In genomic region chr1:195037985-195038384, GRCm38 (mm10) we compare ENCODE assay signal across 29 mouse cellular contexts. TPM values are rescaled to one million over a fixed set of nuclear protein-coding genes. Genes with fewer than 3 reads are reported as not detected.
DNase-seq lines count a peak whose midpoint lies in the region; ATAC-seq and TF ChIP-seq lines count a peak whose summit lies in the region.
"Had no signal": no experiment of that assay in that cellular context is flagged by ENCODE, and none has a peak within 500 bp of the region (broad histone marks: within the 10 kb centered on the region; RNA-seq: fewer than 3 reads in every experiment).

No protein-coding gene starts in this region.

- H3K9me3 ChIP-seq in intestine, embryonic 16.5 days (ENCODE audit: control insufficient read depth, low read length) = no peaks in the 10 kb centered on the region
- H3K9me3 ChIP-seq: embryonic facial prominence, embryonic 13.5 days; forebrain, embryonic 12.5 days; G1E; hindbrain, embryonic 10.5 days; limb, embryonic 13.5 days; liver, embryonic 13.5 days; megakaryocyte, embryonic 14.5 days; midbrain, embryonic 15.5 days; neural tube, embryonic 13.5 days had no signal

- no peak overlapping the region for H3K4me3 ChIP-seq in layer of hippocampus, adult 2 months
- H3K4me3 ChIP-seq in intestine, embryonic 16.5 days (ENCODE audit: low read length) = no peak overlapping the region
- H3K4me3 ChIP-seq in olfactory bulb, adult 2 months (ENCODE audit: insufficient read depth, low read depth, low read length) = no peak overlapping the region
- H3K4me3 ChIP-seq: embryonic facial prominence, embryonic 13.5 days; erythroblast, embryonic 14.5 days; forebrain, embryonic 12.5 days; hindbrain, embryonic 10.5 days; limb, embryonic 13.5 days; liver, embryonic 13.5 days; megakaryocyte, embryonic 14.5 days; midbrain, embryonic 15.5 days; myocyte; neural tube, embryonic 13.5 days had no signal

- DNase-seq in kidney, adult 11 months = peak; percentile 46
- DNase-seq in kidney, adult 18-20 months = no peak
- no peak for DNase-seq in layer of hippocampus, adult 2 months (ENCODE audit: low spot score in 2 of 2)
- DNase-seq in layer of hippocampus, postnatal 10 days (ENCODE audit: low spot score in 2 of 2) = no peak
- DNase-seq in gastrocnemius, postnatal 36 days = no peak
- DNase-seq: adrenal gland, adult 8-10 months; B cell, adult 2 months; cerebellum, adult 18-20 months; cerebellum, postnatal 36 days; embryo, embryonic 11 days; layer of hippocampus, postnatal 36 days; liver, embryonic 13.5 days; lung, embryonic 14.5 days; thymus, postnatal 14 days had no signal

- ATAC-seq in intestine, embryonic 16.5 days = peak; percentile 87
- ATAC-seq: midbrain, embryonic 15.5 days; Patski had no signal

- 71% methylated on average over 1 of the region's 1 CpGs for WGBS in intestine, embryonic 16.5 days
- 45% methylated on average over 1 of the region's 1 CpGs for WGBS in olfactory bulb, adult 2 months

- no peak overlapping the region for H3K9ac ChIP-seq in intestine, embryonic 16.5 days (ENCODE audit: low read depth, low read length)
- H3K9ac ChIP-seq: embryonic facial prominence, embryonic 13.5 days; forebrain, embryonic 12.5 days; limb, embryonic 13.5 days; liver, embryonic 13.5 days; lung, embryonic 14.5 days; midbrain, embryonic 15.5 days; neural tube, embryonic 13.5 days had no signal

- no peaks in the 10 kb centered on the region for H3K36me3 ChIP-seq in intestine, embryonic 16.5 days (ENCODE audit: control insufficient read depth, insufficient read depth, low read length)
- H3K36me3 ChIP-seq: embryonic facial prominence, embryonic 13.5 days; forebrain, embryonic 12.5 days; hindbrain, embryonic 10.5 days; limb, embryonic 13.5 days; liver, embryonic 13.5 days; neural tube, embryonic 13.5 days had no signal

- H3K4me1 ChIP-seq in intestine, embryonic 16.5 days (ENCODE audit: control insufficient read depth, insufficient read depth, low read length) = no peaks in the 10 kb centered on the region
- peaks cover 3% of the 10 kb centered on the region; the same call in 1 of the 2 replicates for H3K4me1 ChIP-seq in olfactory bulb, adult 2 months (ENCODE audit: control insufficient read depth, insufficient read depth, low read length)
- H3K4me1 ChIP-seq: embryonic facial prominence, embryonic 13.5 days; forebrain, embryonic 12.5 days; hindbrain, embryonic 10.5 days; limb, embryonic 13.5 days; midbrain, embryonic 15.5 days had no signal

- no peak for TF ChIP-seq POLR2A in olfactory bulb, adult 2 months (IDR thresholded peaks at IDR 0.05; ENCODE audit: insufficient read depth, low read depth, low read length)

- peak overlapping the region; percentile 43 for H3K27ac ChIP-seq in layer of hippocampus, adult 2 months
- peak overlapping the region; percentile 27; the same call in 1 of the 2 replicates for H3K27ac ChIP-seq in intestine, embryonic 16.5 days (ENCODE audit: low read length)
- H3K27ac ChIP-seq in olfactory bulb, adult 2 months (ENCODE audit: insufficient read depth, low read depth, low read length) = peak overlapping the region; percentile 82
- H3K27ac ChIP-seq: embryonic facial prominence, embryonic 13.5 days; forebrain, embryonic 12.5 days; hindbrain, embryonic 10.5 days; limb, embryonic 13.5 days; liver, embryonic 13.5 days; midbrain, embryonic 15.5 days; neural tube, embryonic 13.5 days had no signal

- intact Hi-C loops in gastrocnemius, postnatal 36 days (cut with DNase I) = loop anchor here (10.0 kb wide), 1 partner anchor 163 kb away; no protein-coding TSS in a partner anchor

- no peak overlapping the region for H3K4me2 ChIP-seq in intestine, embryonic 16.5 days (ENCODE audit: low read depth, low read length)
- H3K4me2 ChIP-seq: embryonic facial prominence, embryonic 13.5 days; forebrain, embryonic 12.5 days; heart, embryonic 11.5 days; limb, embryonic 13.5 days; liver, embryonic 13.5 days; lung, embryonic 14.5 days; midbrain, embryonic 15.5 days; neural tube, embryonic 13.5 days had no signal

- H3K27me3 ChIP-seq in intestine, embryonic 16.5 days (replicated peaks; ENCODE audit: control insufficient read depth, insufficient read depth, low read length) = no peaks in the 10 kb centered on the region
- H3K27me3 ChIP-seq: CH12.LX; embryonic facial prominence, embryonic 13.5 days; forebrain, embryonic 12.5 days; limb, embryonic 13.5 days; liver, embryonic 13.5 days; megakaryocyte, embryonic 14.5 days; midbrain, embryonic 15.5 days; neural tube, embryonic 13.5 days; Patski had no signal

- no peak for TF ChIP-seq CTCF in layer of hippocampus, adult 2 months (conservative IDR thresholded peaks at IDR 0.05)
- no peak for TF ChIP-seq CTCF in olfactory bulb, adult 2 months (IDR thresholded peaks at IDR 0.05; ENCODE audit: insufficient read depth, low read depth, low read length)

RNA-seq across cellular contexts. Expression of gene Cd46, which starts 54.1 kb away (rescaled TPM):
- 1 to 10 TPM; 4.4 to 5.1 TPM for total RNA-seq in layer of hippocampus, adult 2 months (2021)
- total RNA-seq in layer of hippocampus, postnatal 10 days (2021) = 1 to 10 TPM; 4.2 to 5.7 TPM
- polyA plus RNA-seq in intestine, embryonic 16.5 days (2015; fragmentation: Nextera tagmentation; extraction: Ambion mirVana) = 0.67 and 1.1 TPM in 2 replicates
- polyA plus RNA-seq in olfactory bulb, adult 2 months (2012; ENCODE audit: insufficient read depth, insufficient read length, low replicate concordance, missing spikeins) = not detected in 2 replicates
- 1 to 10 TPM; 1.1 to 1.7 TPM for total RNA-seq in gastrocnemius, postnatal 36 days (2021)

Comparison
In these comparisons a context has a peak if more than half of its experiments do, and no peak if none do; other contexts are left out.
1. H3K27ac ChIP-seq: peak in every context shown above with its lines; median percentile 82 in olfactory bulb, adult 2 months; 43 in layer of hippocampus, adult 2 months; 27 in intestine, embryonic 16.5 days.